Mouse (Mus musculus) heart, embryonic 15.5 days (tissue): ENCODE measurements around the gene Trim44. TPM values are rescaled to one million over a fixed set of nuclear protein-coding genes. Genes with fewer than 3 reads are reported as not detected.

Experiments used
- ATAC-seq: fragments of 200-750 bp; cut with Nextera tagmentation; replicated peaks from 2 replicates; pipeline ENCODE4 v1.8.0; 2017; ENCODE audit warnings: low read depth, moderate TSS enrichment; ENCODE audit not compliant: insufficient number of reproducible peaks, insufficient read depth, low FRiP score
- H3K27ac ChIP-seq: fragments of 300-500 bp; sonication (generic); 2 replicates; pipeline ENCODE4 v1.5.1; 2015; ENCODE audit warnings: mild to moderate bottlenecking, inconsistent platforms
- H3K27me3 ChIP-seq: fragments of 300-500 bp; sonication (generic); 2 replicates; pipeline ENCODE4 v1.6.1; 2015; ENCODE audit warnings: inconsistent platforms
- H3K36me3 ChIP-seq: fragments of 300-500 bp; sonication (generic); 2 replicates; pipeline ENCODE4 v1.6.1; 2015; ENCODE audit warnings: mild to moderate bottlenecking, inconsistent platforms
- H3K4me1 ChIP-seq: fragments of 300-500 bp; sonication (generic); replicated peaks from 2 replicates; pipeline ENCODE4 v1.6.1; 2015; ENCODE audit warnings: inconsistent platforms
- H3K4me2 ChIP-seq: fragments of 300-500 bp; sonication (generic); 2 replicates; pipeline ENCODE4 v1.6.1; 2015; ENCODE audit warnings: inconsistent platforms, mild to moderate bottlenecking, moderate library complexity
- H3K4me3 ChIP-seq: fragments of 300-500 bp; sonication (generic); 2 replicates; pipeline ENCODE4 v1.5.1; 2015; ENCODE audit warnings: mild to moderate bottlenecking, inconsistent platforms
- H3K9ac ChIP-seq: fragments of 300-500 bp; sonication (generic); 2 replicates; pipeline ENCODE4 v1.6.1; 2015; ENCODE audit warnings: mild to moderate bottlenecking, inconsistent platforms
- H3K9me3 ChIP-seq: fragments of 300-500 bp; sonication (generic); replicated peaks from 2 replicates; pipeline ENCODE4 v1.6.1; 2016; ENCODE audit warnings: inconsistent platforms
- WGBS: fragments of 180-500 bp; shearing (Covaris S2); methylation state at CpG from one replicate; pipeline ENCODE4 v1.1.7; 2015; ENCODE audit warnings: mixed read lengths; 5-methylcytosine and 5-hydroxymethylcytosine counted together
- polyA plus RNA-seq: library from polyadenylated mRNA; unstranded; fragments of >200 nt; fragmentation: Nextera tagmentation; extraction: Ambion mirVana; gene quantifications from 2 replicates; pipeline ENCODE4 v1.2.1, GENCODE M21; 2015

Trim44 gene
- polyA plus RNA-seq, 1 experiment from 2014 or later: 22.5 TPM

- H3K9me3 ChIP-seq: no peaks in the 10 kb centered on the region
- no peak overlapping the region for H3K4me2 ChIP-seq
- H3K4me3 ChIP-seq: no peak overlapping the region
- H3K27me3 ChIP-seq: no peaks in the 10 kb centered on the region
- H3K9ac ChIP-seq: no peak overlapping the region
- H3K36me3 ChIP-seq: peaks cover 17% of the 10 kb centered on the region
- no peak for ATAC-seq
- H3K4me1 ChIP-seq: 0 out of 2 replicates have a peak, but pooled peaks cover 2% of the 10 kb centered on the region
- WGBS: 87% methylated on average over 7 of the region's 7 CpGs
- H3K27ac ChIP-seq: no peak overlapping the region
Measured at GRCm38 (mm10) chr2:102356879-102357695, 50.5 kb downstream of the Trim44 start.

- ATAC-seq: no peak
- Histone ChIP-seq H3K9ac (no peak overlapping the region), H3K4me2 (no peak overlapping the region), H3K27me3 (no peaks in the 10 kb centered on the region), H3K9me3 (no peaks in the 10 kb centered on the region), H3K4me3 (no peak overlapping the region), H3K27ac (no peak overlapping the region), H3K4me1 (0 out of 2 replicates have a peak, but pooled peaks cover 2% of the 10 kb centered on the region), H3K36me3 (peaks cover 17% of the 10 kb centered on the region)
- 46% methylated on average over 1 of the region's 1 CpGs for WGBS
Measured at GRCm38 (mm10) chr2:102354076-102354475, 53.6 kb downstream of the Trim44 start.

- Histone ChIP-seq H3K9me3 (no peaks in the 10 kb centered on the region), H3K36me3 (0 out of 2 replicates have a peak, but pooled peaks cover 4% of the 10 kb centered on the region), H3K9ac (no peak overlapping the region), H3K4me2 (no peak overlapping the region), H3K4me3 (no peak overlapping the region), H3K4me1 (no peaks in the 10 kb centered on the region), H3K27me3 (no peaks in the 10 kb centered on the region), H3K27ac (no peak overlapping the region)
- no peak for ATAC-seq
- WGBS: 87% methylated on average over 2 of the region's 2 CpGs
Measured at GRCm38 (mm10) chr2:102341429-102341828, 66.2 kb downstream of the Trim44 start.

GRCm38 (mm10) chr2:102336816-102337215, 70.8 kb downstream of the Trim44 start:
- ATAC-seq: no peak
- Histone ChIP-seq H3K9ac (no peak overlapping the region), H3K36me3 (no peaks in the 10 kb centered on the region), H3K27me3 (no peaks in the 10 kb centered on the region), H3K4me2 (no peak overlapping the region), H3K4me1 (peaks cover 4% of the 10 kb centered on the region), H3K4me3 (no peak overlapping the region), H3K9me3 (no peaks in the 10 kb centered on the region), H3K27ac (no peak overlapping the region)
- WGBS: 81% methylated on average over 1 of the region's 1 CpGs

- Histone ChIP-seq H3K9me3 (no peaks in the 10 kb centered on the region), H3K4me2 (no peak overlapping the region), H3K4me3 (no peak overlapping the region), H3K36me3 (no peaks in the 10 kb centered on the region), H3K27me3 (no peaks in the 10 kb centered on the region), H3K9ac (no peak overlapping the region), H3K27ac (no peak overlapping the region), H3K4me1 (peaks cover 4% of the 10 kb centered on the region)
- WGBS: 49% methylated on average over 2 of the region's 2 CpGs
- ATAC-seq: no peak
Measured at GRCm38 (mm10) chr2:102331932-102332331, 75.7 kb downstream of the Trim44 start.

GRCm38 (mm10) chr2:102331092-102331491, 76.5 kb downstream of the Trim44 start:
- no peak for ATAC-seq
- no peak overlapping the region for H3K4me2 ChIP-seq
- H3K27ac ChIP-seq: no peak overlapping the region
- H3K36me3 ChIP-seq: no peaks in the 10 kb centered on the region
- H3K9ac ChIP-seq: no peak overlapping the region
- WGBS: 79% methylated on average over 3 of the region's 3 CpGs
- H3K9me3 ChIP-seq: no peaks in the 10 kb centered on the region
- peaks cover 4% of the 10 kb centered on the region for H3K4me1 ChIP-seq
- no peak overlapping the region for H3K4me3 ChIP-seq
- no peaks in the 10 kb centered on the region for H3K27me3 ChIP-seq

GRCm38 (mm10) chr2:102325921-102326320, 81.7 kb downstream of the Trim44 start:
- WGBS: 87% methylated on average over 2 of the region's 2 CpGs
- no peak overlapping the region for H3K4me3 ChIP-seq

GRCm38 (mm10) chr2:102324336-102324735, 83.3 kb downstream of the Trim44 start:
- Histone ChIP-seq H3K4me1 (peaks cover 3% of the 10 kb centered on the region; the same call in 1 of the 2 replicates), H3K36me3 (no peaks in the 10 kb centered on the region), H3K9ac (no peak overlapping the region), H3K9me3 (no peaks in the 10 kb centered on the region), H3K4me2 (no peak overlapping the region), H3K4me3 (no peak overlapping the region), H3K27ac (no peak overlapping the region), H3K27me3 (no peaks in the 10 kb centered on the region)
- ATAC-seq: no peak

More at GRCm38 (mm10) chr2:102325921-102326320, 81.7 kb downstream of the Trim44 start:
- Histone ChIP-seq H3K27ac (no peak overlapping the region), H3K9ac (no peak overlapping the region), H3K4me2 (no peak overlapping the region), H3K27me3 (no peaks in the 10 kb centered on the region), H3K36me3 (no peaks in the 10 kb centered on the region), H3K4me1 (peaks cover 2% of the 10 kb centered on the region; the same call in 1 of the 2 replicates), H3K9me3 (no peaks in the 10 kb centered on the region)
- ATAC-seq: no peak

- H3K9me3 ChIP-seq: no peaks in the 10 kb centered on the region
- no peak for ATAC-seq
- peaks cover 18% of the 10 kb centered on the region for H3K4me1 ChIP-seq
- no peaks in the 10 kb centered on the region for H3K36me3 ChIP-seq
- no peak overlapping the region for H3K9ac ChIP-seq
- no peak overlapping the region for H3K27ac ChIP-seq
- H3K27me3 ChIP-seq: no peaks in the 10 kb centered on the region
- 57% methylated on average over 3 of the region's 3 CpGs for WGBS
- H3K4me3 ChIP-seq: no peak overlapping the region
- no peak overlapping the region for H3K4me2 ChIP-seq
Measured at GRCm38 (mm10) chr2:102316540-102316939, 91.1 kb downstream of the Trim44 start.

GRCm38 (mm10) chr2:102315153-102315552, 92.5 kb downstream of the Trim44 start:
- H3K27ac ChIP-seq: no peak overlapping the region
- no peaks in the 10 kb centered on the region for H3K36me3 ChIP-seq
- no peaks in the 10 kb centered on the region for H3K27me3 ChIP-seq
- H3K9ac ChIP-seq: no peak overlapping the region
- no peak for ATAC-seq
- no peak overlapping the region for H3K4me3 ChIP-seq
- peaks cover 15% of the 10 kb centered on the region for H3K4me1 ChIP-seq
- WGBS: 84% methylated on average over 4 of the region's 4 CpGs
- H3K4me2 ChIP-seq: no peak overlapping the region
- H3K9me3 ChIP-seq: no peaks in the 10 kb centered on the region

- H3K36me3 ChIP-seq: no peaks in the 10 kb centered on the region
- no peaks in the 10 kb centered on the region for H3K27me3 ChIP-seq
- no peak for ATAC-seq
- no peak overlapping the region for H3K4me3 ChIP-seq
- peaks cover 15% of the 10 kb centered on the region for H3K4me1 ChIP-seq
- H3K4me2 ChIP-seq: no peak overlapping the region
- no peak overlapping the region for H3K27ac ChIP-seq
- WGBS: 10% methylated on average over 1 of the region's 1 CpGs
- H3K9me3 ChIP-seq: no peaks in the 10 kb centered on the region
- no peak overlapping the region for H3K9ac ChIP-seq
Measured at GRCm38 (mm10) chr2:102314610-102315009, 93.0 kb downstream of the Trim44 start.

GRCm38 (mm10) chr2:102314068-102314467, 93.6 kb downstream of the Trim44 start:
- 0 out of 2 replicates have a peak overlapping the region, but pooled peaks have one; percentile 5 for H3K27ac ChIP-seq
- no peaks in the 10 kb centered on the region for H3K36me3 ChIP-seq
- H3K4me1 ChIP-seq: peaks cover 15% of the 10 kb centered on the region
- H3K4me3 ChIP-seq: no peak overlapping the region
- ATAC-seq: no peak
- H3K9me3 ChIP-seq: no peaks in the 10 kb centered on the region
- no peak overlapping the region for H3K4me2 ChIP-seq
- H3K9ac ChIP-seq: no peak overlapping the region
- 63% methylated on average over 2 of the region's 2 CpGs for WGBS
- no peaks in the 10 kb centered on the region for H3K27me3 ChIP-seq
